Mouse (Mus musculus) retina, embryonic 14.5 days (tissue): Measurements from ENCODE around the gene Cabp2.

ENCODE experiments used
- DNase-seq: peaks from one replicate; pipeline ENCODE4 v3.0.0-alpha.2; 2015; ENCODE audit warnings: low spot score

Gene Cabp2

GRCm38 (mm10) chr19:4082219-4082965 is 1.0 kb downstream of the Cabp2 start:
- no peak for DNase-seq

- DNase-seq: no peak
Observed at GRCm38 (mm10) chr19:4083316-4083715, 1.9 kb downstream of the Cabp2 start.

GRCm38 (mm10) chr19:4083826-4084225 is 2.4 kb downstream of the Cabp2 start:
- peak; percentile 39 for DNase-seq

GRCm38 (mm10) chr19:4084984-4085383 is 3.6 kb downstream of the Cabp2 start:
- no peak for DNase-seq

GRCm38 (mm10) chr19:4086156-4086555 is 4.8 kb downstream of the Cabp2 start:
- no peak for DNase-seq

- DNase-seq: no peak
Observed at GRCm38 (mm10) chr19:4087090-4087489, 5.7 kb downstream of the Cabp2 start.

- DNase-seq: no peak
Observed at GRCm38 (mm10) chr19:4088146-4088545, 6.8 kb downstream of the Cabp2 start.

GRCm38 (mm10) chr19:4089128-4089527 is 7.8 kb downstream of the Cabp2 start:
- no peak for DNase-seq

- no peak for DNase-seq
Observed at GRCm38 (mm10) chr19:4090446-4090845, 9.1 kb downstream of the Cabp2 start.

GRCm38 (mm10) chr19:4091383-4091782 is 10.0 kb downstream of the Cabp2 start:
- no peak for DNase-seq

GRCm38 (mm10) chr19:4092750-4093149 is 11.4 kb downstream of the Cabp2 start:
- DNase-seq: no peak

GRCm38 (mm10) chr19:4093772-4094171 is 12.4 kb downstream of the Cabp2 start:
- DNase-seq: no peak

- DNase-seq: no peak
Observed at GRCm38 (mm10) chr19:4094348-4094747, 13.0 kb downstream of the Cabp2 start.

GRCm38 (mm10) chr19:4094774-4095303 is 13.5 kb downstream of the Cabp2 start:
- no peak for DNase-seq

GRCm38 (mm10) chr19:4095802-4096201 is 14.4 kb downstream of the Cabp2 start:
- DNase-seq: no peak

GRCm38 (mm10) chr19:4096642-4097440 is 15.5 kb downstream of the Cabp2 start, which contains the start of gene Cdk2ap2:
Cdk2ap2 (plus strand) TSS chr19:4097182.
- DNase-seq: peak; percentile 100

GRCm38 (mm10) chr19:4097441-4097825 is 16.1 kb downstream of the Cabp2 start:
- DNase-seq: no peak

- DNase-seq: no peak
Observed at GRCm38 (mm10) chr19:4098426-4098825, 17.0 kb downstream of the Cabp2 start.

- DNase-seq: peak; percentile 98
Observed at GRCm38 (mm10) chr19:4099056-4099455, 17.7 kb downstream of the Cabp2 start.

- DNase-seq: peak; percentile 76
Observed at GRCm38 (mm10) chr19:4099837-4100717, 18.7 kb downstream of the Cabp2 start, which contains the start of gene Pitpnm1. Pitpnm1 (plus strand) TSS chr19:4099998.

- DNase-seq: peak; percentile 83
Observed at GRCm38 (mm10) chr19:4100718-4101261, 19.4 kb downstream of the Cabp2 start.

- DNase-seq: peak; percentile 62
Observed at GRCm38 (mm10) chr19:4101466-4101865, 20.1 kb downstream of the Cabp2 start.
